Mouse (Mus musculus): Measurements from ENCODE around the gene Bmpr1b. TPM values are rescaled to one million over a fixed set of nuclear protein-coding genes. Genes with fewer than 3 reads are reported as not detected.

The Bmpr1b gene
- total and polyA plus RNA-seq, 3 experiments = 0.04 TPM; not detected in 1

GRCm38 (mm10) chr3:141915995-141916394 is 253.2 kb downstream of the Bmpr1b start:
- Histone ChIP-seq H3K9ac (ENCODE audit: insufficient read depth, low read depth) (no peak overlapping the region), H3K79me2 (replicated peaks; ENCODE audit: control insufficient read depth, extremely low read depth, insufficient read depth, poor library complexity, severe bottlenecking) (no peaks in the 10 kb centered on the region), H3K9me3 (replicated peaks; ENCODE audit: low read length) (no peaks in the 10 kb centered on the region), H3K27ac (ENCODE audit: insufficient read depth, low read depth) (no peak overlapping the region), H3K4me3 (replicated peaks in 1 of 3; ENCODE audit: low read depth in 2 of 3, low read length in 2 of 3, poor library complexity in 1 of 3) (no peak overlapping the region), H3K27me3 (replicated peaks) (no peaks in the 10 kb centered on the region), H3K4me1 (ENCODE audit: control insufficient read depth in 1 of 2, insufficient read depth in 2 of 2) (peaks cover 0 to 2% of the 10 kb centered on the region in 2 experiments; a peak in 1 of 4 replicates), H3K4me2 (ENCODE audit: insufficient read depth, low read depth, poor library complexity, severe bottlenecking) (no peak overlapping the region), H3K36me3 (replicated peaks in 1 of 2; ENCODE audit: control insufficient read depth in 1 of 2, insufficient read depth in 1 of 2, low read length in 1 of 2) (no peaks in the 10 kb centered on the region)
- in situ Hi-C loops (cut with MboI; ENCODE audit: low pct_ligation_motif_present, low pct_unique_long_range_greater_than_20kb, low sequenced_read_pairs) = no loop called here
- no peak for TF ChIP-seq E2F4 (IDR thresholded peaks at IDR 0.05; ENCODE audit: insufficient replicate concordance, low read depth, low read length)
- TF ChIP-seq ZNF384 (IDR thresholded peaks at IDR 0.05; ENCODE audit: low read depth, low read length) = no peak
- no peak for TF ChIP-seq MAZ (IDR thresholded peaks at IDR 0.05; ENCODE audit: low read depth, low read length)
- TF ChIP-seq USF2 (conservative IDR thresholded peaks at IDR 0.05; ENCODE audit: low read depth, low read length) = no peak
- TF ChIP-seq ELF1 (IDR thresholded peaks at IDR 0.05; ENCODE audit: low read depth, low read length) = no peak
- TF ChIP-seq MEF2A (IDR thresholded peaks at IDR 0.05; ENCODE audit: borderline replicate concordance, low read depth, low read length) = no peak
- no peak for TF ChIP-seq SMC3 (IDR thresholded peaks at IDR 0.05; ENCODE audit: low read depth, low read length)
- TF ChIP-seq POLR2AphosphoS2 (IDR thresholded peaks at IDR 0.05; ENCODE audit: low read depth, low read length) = no peak
- TF ChIP-seq BHLHE40 (IDR thresholded peaks at IDR 0.05; ENCODE audit: low read depth, low read length) = no peak
- no peak for TF ChIP-seq UBTF (IDR thresholded peaks at IDR 0.05; ENCODE audit: low read depth, low read length)
- no peak for TF ChIP-seq MAX (IDR thresholded peaks at IDR 0.05; ENCODE audit: low read length)
- no peak for TF ChIP-seq ZC3H11A (IDR thresholded peaks at IDR 0.05; ENCODE audit: low read depth, low read length)
- no peak for TF ChIP-seq JUND (conservative IDR thresholded peaks at IDR 0.05; ENCODE audit: low read depth, low read length)
- TF ChIP-seq ETS1 (conservative IDR thresholded peaks at IDR 0.05; ENCODE audit: low read depth, low read length) = no peak
- no peak for TF ChIP-seq TBP (conservative IDR thresholded peaks at IDR 0.05; ENCODE audit: low read depth, low read length)
- TF ChIP-seq SIN3A (IDR thresholded peaks at IDR 0.05; ENCODE audit: low read length) = no peak
- DNase-seq (ENCODE audit: extremely low read depth) = no peak
- dilution Hi-C loops (cut with MboI; ENCODE audit: extremely low pct_ligation_motif_present, extremely low pct_unique_long_range_greater_than_20kb, low sequenced_read_pairs) = no loop called here

GRCm38 (mm10) chr3:141914588-141914987 is 254.6 kb downstream of the Bmpr1b start:
- Histone ChIP-seq H3K9me3 (replicated peaks; ENCODE audit: low read length) (no peaks in the 10 kb centered on the region), H3K4me1 (ENCODE audit: control insufficient read depth in 1 of 2, insufficient read depth in 2 of 2) (no peaks in the 10 kb centered on the region), H3K79me2 (replicated peaks; ENCODE audit: control insufficient read depth, extremely low read depth, insufficient read depth, poor library complexity, severe bottlenecking) (no peaks in the 10 kb centered on the region), H3K9ac (ENCODE audit: insufficient read depth, low read depth) (no peak overlapping the region), H3K27ac (ENCODE audit: insufficient read depth, low read depth) (no peak overlapping the region), H3K27me3 (replicated peaks) (no peaks in the 10 kb centered on the region), H3K36me3 (replicated peaks in 1 of 2; ENCODE audit: control insufficient read depth in 1 of 2, insufficient read depth in 1 of 2, low read length in 1 of 2) (no peaks in the 10 kb centered on the region), H3K4me2 (ENCODE audit: insufficient read depth, low read depth, poor library complexity, severe bottlenecking) (no peak overlapping the region), H3K4me3 (replicated peaks in 1 of 3; ENCODE audit: low read depth in 2 of 3, low read length in 2 of 3, poor library complexity in 1 of 3) (no peak overlapping the region)
- in situ Hi-C loops (cut with MboI; ENCODE audit: low pct_ligation_motif_present, low pct_unique_long_range_greater_than_20kb, low sequenced_read_pairs) (no loop called here), dilution Hi-C loops (cut with MboI; ENCODE audit: extremely low pct_ligation_motif_present, extremely low pct_unique_long_range_greater_than_20kb, low sequenced_read_pairs) (no loop called here)
- DNase-seq (ENCODE audit: extremely low read depth) = no peak
- TF ChIP-seq CTCF (conservative IDR thresholded peaks at IDR 0.05 in 1 of 2, IDR thresholded peaks at IDR 0.05 in 1 of 2; ENCODE audit: low read depth in 2 of 2, low read length in 2 of 2) (no peak), JUND (conservative IDR thresholded peaks at IDR 0.05; ENCODE audit: low read depth, low read length) (no peak), CHD1 (IDR thresholded peaks at IDR 0.05; ENCODE audit: low read depth, low read length) (no peak), PAX5 (IDR thresholded peaks at IDR 0.05; ENCODE audit: low read length) (no peak), RCOR1 (conservative IDR thresholded peaks at IDR 0.05; ENCODE audit: low read depth, low read length) (no peak), POLR2A (IDR thresholded peaks at IDR 0.05; ENCODE audit: low read depth, low read length) (no peak), TCF12 (IDR thresholded peaks at IDR 0.05; ENCODE audit: low read depth, low read length) (no peak), MAX (IDR thresholded peaks at IDR 0.05; ENCODE audit: low read length) (no peak), NRF1 (IDR thresholded peaks at IDR 0.05; ENCODE audit: low read depth, low read length) (no peak)

Data from CH12.LX (cell line).